Mouse (Mus musculus): ENCODE measurements around the gene Numa1.
"Not testable (repeated sequence)": the region's sequence is repeated elsewhere in the genome, so short reads cannot be mapped to it uniquely, and the experiment has no call there.

The Numa1 gene

GRCm38 (mm10) chr7:101936996-101937395 lies 3.1 kb downstream of the Numa1 start:
- in situ Hi-C loops (cut with MboI, MseI): loop anchor here (10.0 kb wide), 2 partner anchors 128 to 488 kb away; partner anchors contain the start of genes Rnf121, Xndc1 and Xntrpc

- in situ Hi-C loops (cut with MboI, MseI): loop anchor here (10.0 kb wide), 2 partner anchors 127 to 487 kb away; partner anchors contain the start of genes Rnf121, Xndc1 and Xntrpc
These were observed 3.7 kb downstream of the Numa1 start for GRCm38 (mm10) chr7:101937569-101937968.

DNA sequence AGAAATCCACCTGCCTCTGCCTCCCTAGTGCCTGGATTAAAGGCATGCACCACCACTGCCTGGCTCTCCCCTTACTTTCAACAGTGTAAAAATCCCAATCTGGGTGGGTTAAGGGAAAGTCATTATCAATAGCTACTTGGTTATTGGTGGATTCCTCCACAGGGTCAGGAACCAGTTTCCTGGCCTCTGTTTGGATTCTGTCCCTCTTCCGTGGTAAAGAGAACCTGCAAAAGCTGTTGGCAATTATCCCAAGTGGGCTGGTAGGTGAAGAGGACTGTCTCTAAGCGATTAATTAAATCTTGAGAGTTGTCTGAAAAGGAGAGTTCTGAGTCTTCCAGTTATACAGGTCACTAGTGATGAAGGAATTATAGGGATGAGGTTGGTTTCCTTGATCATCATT lies 4.4 kb downstream of the Numa1 start:
- in situ Hi-C loops (cut with MboI, MseI): loop anchor here (10.0 kb wide), 2 partner anchors 126 to 486 kb away; partner anchors contain the start of genes Rnf121, Xndc1 and Xntrpc

DNA sequence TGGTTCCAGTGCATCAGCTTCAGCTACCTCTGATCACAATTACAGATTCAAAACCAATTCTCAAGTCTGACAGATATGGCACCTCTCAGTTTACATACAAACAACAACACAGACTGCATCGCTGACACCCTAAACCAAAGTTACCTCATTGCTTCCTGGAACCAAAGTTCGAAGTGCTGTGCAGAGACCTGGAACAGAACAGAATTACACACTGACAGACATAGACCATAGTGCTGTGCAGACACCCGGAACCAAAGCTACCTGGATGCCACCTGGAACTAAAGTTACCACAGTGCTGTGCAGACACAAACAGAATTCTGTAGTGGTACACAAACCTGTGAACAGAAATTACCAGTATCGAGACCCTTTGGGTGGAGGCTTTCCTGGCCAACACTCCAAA lies 5.8 kb downstream of the Numa1 start:
- in situ Hi-C loops (cut with MboI, MseI): loop anchor here (10.0 kb wide), 2 partner anchors 125 to 485 kb away; partner anchors contain the start of genes Rnf121, Xndc1 and Xntrpc

- in situ Hi-C loops (cut with MboI, MseI): not testable (repeated sequence)
These were observed 15.1 kb downstream of the Numa1 start for GRCm38 (mm10) chr7:101949008-101949407.

DNA sequence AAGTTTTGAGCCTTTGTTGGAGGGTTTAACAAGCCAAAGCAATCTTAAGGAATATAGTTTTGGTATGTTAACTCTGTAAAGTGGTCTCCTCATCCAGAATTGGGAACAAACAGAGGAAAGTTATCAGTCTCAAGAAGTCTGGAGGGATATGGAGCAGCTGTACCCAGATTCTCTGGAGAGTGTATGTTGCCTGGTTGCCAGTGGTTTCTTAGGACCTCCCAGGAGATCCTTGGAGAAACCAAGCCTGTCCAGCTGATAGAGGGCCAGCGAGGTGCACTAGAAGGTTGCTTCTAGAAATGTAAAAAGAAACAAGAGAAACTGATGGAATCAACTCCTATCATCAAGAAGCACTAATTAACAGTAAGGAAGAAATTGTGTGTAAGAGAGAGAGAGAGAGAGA lies 17.7 kb downstream of the Numa1 start:
- in situ Hi-C loops (cut with MboI, MseI): no loop called here

- in situ Hi-C loops (cut with MboI, MseI): no loop called here
These were observed 18.2 kb downstream of the Numa1 start for GRCm38 (mm10) chr7:101952098-101952497.

- in situ Hi-C loops (cut with MboI, MseI): no loop called here
These were observed 20.3 kb downstream of the Numa1 start for GRCm38 (mm10) chr7:101954163-101954562.

GRCm38 (mm10) chr7:101955276-101955675 lies 21.4 kb downstream of the Numa1 start:
- in situ Hi-C loops (cut with MboI, MseI): no loop called here

GRCm38 (mm10) chr7:101955862-101956261 lies 22.0 kb downstream of the Numa1 start:
- in situ Hi-C loops (cut with MboI, MseI): no loop called here

DNA sequence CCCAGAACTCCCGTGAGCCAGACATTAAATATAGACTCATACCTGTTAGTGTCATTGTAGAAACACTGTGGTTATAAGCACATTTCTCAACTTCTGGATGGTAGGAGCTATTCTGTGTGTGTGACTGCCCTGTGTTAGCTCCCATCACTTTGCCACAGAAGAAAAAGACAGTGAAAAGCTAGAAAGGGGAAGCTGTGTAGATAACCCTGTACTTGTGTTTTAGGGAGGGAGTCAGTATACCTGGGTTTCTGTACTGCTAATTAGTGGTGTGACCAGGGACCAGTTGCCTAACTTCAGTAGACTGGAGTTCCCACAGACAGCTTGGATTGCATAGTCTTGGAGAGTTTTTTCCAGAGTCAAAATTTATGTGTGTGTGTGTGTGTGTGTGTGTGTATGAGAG lies 22.6 kb downstream of the Numa1 start:
- in situ Hi-C loops (cut with MboI, MseI): no loop called here

GRCm38 (mm10) chr7:101956911-101957310 lies 23.0 kb downstream of the Numa1 start:
- in situ Hi-C loops (cut with MboI, MseI): no loop called here

GRCm38 (mm10) chr7:101962829-101963228 lies 28.9 kb downstream of the Numa1 start:
- in situ Hi-C loops (cut with MboI, MseI): no loop called here

DNA sequence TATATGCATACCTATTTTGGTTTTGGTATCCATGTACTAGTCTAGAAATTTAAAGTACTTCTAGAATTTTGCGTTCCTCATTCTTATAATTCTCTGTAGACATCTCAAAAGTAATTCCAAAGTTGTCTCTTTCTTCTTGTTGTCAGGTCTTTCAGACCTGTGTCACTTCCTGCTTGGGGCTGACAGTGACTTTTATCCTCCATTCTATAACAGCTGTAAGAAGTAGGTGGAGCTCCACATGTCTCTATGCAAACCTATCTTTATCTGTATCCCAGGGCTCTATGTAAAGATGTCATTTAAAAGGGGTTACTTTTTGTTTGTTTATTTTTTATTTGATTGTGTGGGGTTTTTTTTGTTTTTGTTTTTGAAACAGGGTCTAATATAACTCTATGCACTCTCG lies 29.7 kb downstream of the Numa1 start:
- in situ Hi-C loops (cut with MboI, MseI): no loop called here

- in situ Hi-C loops (cut with MboI, MseI): no loop called here
These were observed 30.6 kb downstream of the Numa1 start for GRCm38 (mm10) chr7:101964551-101964950.

DNA sequence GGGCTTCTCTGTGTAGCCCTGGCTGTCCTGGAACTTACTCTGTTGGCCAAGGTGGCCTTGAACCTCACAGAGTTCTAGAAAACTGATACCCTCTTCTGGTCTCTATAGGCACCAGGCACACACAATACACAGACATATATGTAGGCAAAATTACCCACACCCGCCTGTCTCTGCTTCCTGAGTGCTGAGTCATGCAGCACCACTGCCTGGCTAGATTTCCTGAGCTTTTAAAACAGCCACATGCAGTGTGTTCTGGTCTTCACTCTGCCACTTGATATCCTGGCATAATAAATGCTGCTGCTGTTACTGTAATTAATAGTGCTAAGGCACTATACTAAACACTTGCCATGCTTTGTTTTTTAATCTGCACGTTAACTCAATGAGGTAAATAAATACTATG lies 31.7 kb downstream of the Numa1 start:
- in situ Hi-C loops (cut with MboI, MseI): no loop called here

GRCm38 (mm10) chr7:101967256-101967655 lies 33.3 kb downstream of the Numa1 start:
- in situ Hi-C loops (cut with MboI, MseI): no loop called here

DNA sequence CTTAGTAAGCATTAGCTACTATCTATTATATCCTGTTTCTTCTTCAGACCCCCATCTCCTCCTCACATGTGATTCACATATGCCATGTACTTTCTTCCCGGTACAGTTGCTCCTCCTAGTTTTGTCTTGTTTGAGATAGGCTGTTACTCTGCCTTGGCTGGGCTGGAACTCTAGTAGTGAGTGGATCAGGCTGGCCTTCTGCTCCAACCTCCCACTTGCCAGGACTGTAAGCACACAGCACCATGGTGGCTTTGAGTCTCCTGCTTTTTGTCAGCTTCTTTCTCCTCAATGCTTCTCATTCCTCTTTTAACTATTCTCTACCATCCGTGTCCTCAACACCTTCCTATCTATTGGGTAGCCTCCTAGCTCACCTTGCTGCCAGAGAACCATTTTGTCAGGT lies 34.8 kb downstream of the Numa1 start:
- in situ Hi-C loops (cut with MboI, MseI): no loop called here

GRCm38 (mm10) chr7:101969694-101970428 lies 36.0 kb downstream of the Numa1 start:
- in situ Hi-C loops (cut with MboI, MseI): no loop called here

- in situ Hi-C loops (cut with MboI, MseI): no loop called here
These were observed 36.5 kb downstream of the Numa1 start for GRCm38 (mm10) chr7:101970429-101970775.

GRCm38 (mm10) chr7:101970821-101971461 lies 37.0 kb downstream of the Numa1 start:
- in situ Hi-C loops (cut with MboI, MseI): no loop called here

GRCm38 (mm10) chr7:101971721-101972120 lies 37.8 kb downstream of the Numa1 start:
- in situ Hi-C loops (cut with MboI, MseI): no loop called here

DNA sequence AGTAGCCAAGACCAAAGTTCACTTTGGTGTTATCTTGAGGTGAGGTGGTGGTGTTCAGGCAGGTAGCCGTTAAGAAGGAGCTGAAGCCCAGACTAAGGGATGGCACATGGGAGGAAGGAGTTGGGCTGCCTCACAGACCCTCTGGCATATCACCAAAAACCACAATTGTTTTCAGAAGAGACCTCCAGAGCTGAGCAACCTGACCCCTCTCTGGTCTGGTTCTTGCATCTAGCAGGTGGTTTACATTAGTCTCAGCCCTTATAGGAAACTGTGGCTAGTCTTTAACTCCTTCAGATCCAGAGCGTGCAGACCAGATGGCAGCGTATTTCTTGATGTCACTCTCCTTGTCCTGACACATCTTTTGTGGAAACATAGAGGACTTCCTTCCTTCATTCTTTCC lies 39.8 kb downstream of the Numa1 start:
- in situ Hi-C loops (cut with MboI, MseI): no loop called here
